Mouse (Mus musculus): Measurements from ENCODE around the gene Stx12. TPM values are rescaled to one million over a fixed set of nuclear protein-coding genes. Genes with fewer than 3 reads are reported as not detected.

Gene Stx12
- total RNA-seq, 1 experiment from 2014 or later: 49.7 TPM

DNA sequence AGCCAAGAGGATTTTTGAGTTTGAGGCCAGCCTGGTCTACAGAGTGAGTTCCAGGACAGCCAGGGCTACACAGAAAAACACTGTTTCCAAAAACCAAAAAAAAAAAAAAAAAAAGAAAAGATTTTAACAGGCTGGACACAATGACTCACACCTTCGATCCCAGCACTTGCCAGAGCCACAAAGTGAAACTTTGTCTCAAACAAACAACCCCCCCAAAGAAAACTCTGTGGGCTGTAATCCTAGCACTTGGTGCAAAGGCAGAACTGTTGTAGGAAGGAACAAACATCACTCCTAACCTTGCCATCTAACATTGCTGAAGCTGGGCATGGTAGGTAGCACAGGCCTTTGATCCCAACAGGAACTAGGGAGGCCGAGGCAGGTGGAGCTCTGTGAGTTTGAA lies 19.5 kb downstream of the Stx12 start:
- no peak for DNase-seq

DNA sequence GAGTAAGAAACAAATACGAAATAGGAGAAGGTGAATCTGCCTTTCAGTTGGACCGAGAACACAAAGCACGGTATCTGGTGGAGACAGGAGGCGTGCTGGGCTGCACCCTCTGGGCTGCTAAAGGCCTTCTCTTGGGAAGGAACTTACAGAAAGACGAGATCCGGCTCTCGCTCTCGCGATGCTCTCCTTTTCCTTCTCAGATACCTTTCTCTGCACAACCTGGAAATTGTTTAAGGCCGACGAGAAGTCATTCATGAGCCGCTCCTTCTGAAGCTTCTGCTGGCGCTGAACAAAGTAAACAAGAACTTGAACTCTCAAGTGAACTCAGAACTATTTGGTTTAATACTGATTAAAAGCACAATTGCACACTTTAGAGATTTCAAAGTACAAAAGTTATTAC lies 21.3 kb downstream of the Stx12 start:
- no peak for DNase-seq

DNA sequence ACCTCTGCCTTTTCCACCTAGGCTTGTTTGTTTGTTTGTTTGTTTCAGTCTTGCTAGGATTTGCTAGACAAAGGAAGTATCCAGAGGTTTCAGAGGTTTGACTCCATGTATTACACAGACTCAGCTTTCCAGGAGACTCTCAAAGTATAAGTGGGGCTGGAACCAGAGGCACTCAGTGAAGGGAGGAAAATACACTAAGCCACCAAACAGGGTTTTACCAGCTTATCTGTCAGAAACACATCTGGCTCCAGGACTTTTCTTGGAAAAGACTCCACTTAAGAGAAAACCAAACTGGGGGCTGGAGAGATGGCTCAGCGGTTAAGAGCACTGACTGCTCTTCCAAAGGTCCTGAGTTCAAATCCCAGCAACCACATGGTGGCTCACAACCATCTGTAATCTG lies 23.4 kb downstream of the Stx12 start:
- no peak for DNase-seq

DNA sequence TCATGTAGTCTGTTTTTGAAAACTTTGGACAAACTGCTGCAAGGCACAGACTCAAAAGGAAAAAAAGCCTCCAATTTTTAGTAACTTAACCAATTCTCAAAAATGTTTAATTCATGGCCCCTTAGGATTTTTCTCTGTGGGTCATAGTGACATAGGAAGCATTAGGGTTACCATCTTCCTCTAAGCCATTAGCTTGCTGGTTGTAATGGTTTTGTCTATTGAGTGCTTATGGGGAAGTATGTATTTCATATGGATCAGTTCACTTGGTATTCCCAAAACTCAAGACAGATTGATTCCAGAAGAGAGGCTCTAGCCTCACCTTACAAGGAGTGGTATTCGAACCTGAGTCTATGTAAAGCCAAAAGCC lies 40.6 kb downstream of the Stx12 start:
- no peak for DNase-seq

DNA sequence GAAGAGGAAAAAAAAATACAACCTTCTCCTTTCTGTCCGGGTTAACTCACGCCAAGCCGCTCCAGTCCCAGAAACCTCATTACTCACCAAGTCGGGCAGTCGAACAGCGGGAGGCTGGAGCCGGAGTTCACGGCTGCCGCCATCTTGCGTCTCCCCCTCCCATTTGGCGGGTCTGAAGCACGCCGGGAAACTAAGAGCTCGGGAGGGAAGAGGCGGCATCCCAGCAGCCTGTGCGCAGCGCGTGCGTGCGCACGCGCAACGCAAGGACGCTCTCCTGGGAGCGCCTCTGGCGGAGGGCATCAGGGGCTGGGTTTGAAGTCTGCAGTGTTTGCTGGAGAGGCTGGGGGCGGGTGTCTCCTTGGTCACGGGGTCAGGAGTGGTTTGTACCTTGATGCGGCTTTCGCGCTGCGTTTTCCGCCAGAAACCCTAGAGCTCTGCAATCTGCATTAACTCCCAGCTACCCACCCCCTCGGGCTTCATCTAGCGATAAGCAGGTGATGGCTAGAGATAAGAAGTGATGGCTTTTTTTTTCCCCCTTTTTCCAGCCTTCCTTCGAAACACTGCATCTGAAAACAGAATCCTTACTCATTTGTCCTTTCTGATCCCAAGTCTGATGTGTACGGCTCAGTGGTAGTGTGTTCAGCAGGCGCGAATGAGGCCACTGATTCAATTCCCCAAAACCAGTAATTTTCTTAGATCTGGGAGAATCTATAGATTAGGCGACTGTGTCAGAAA lies 41.2 kb downstream of the Stx12 start, which contains the start of gene Ppp1r8:
Gene Ppp1r8 (minus strand): TSS at position 200 of the 735 bp plus-strand sequence.
- peak; percentile 94 for DNase-seq

DNA sequence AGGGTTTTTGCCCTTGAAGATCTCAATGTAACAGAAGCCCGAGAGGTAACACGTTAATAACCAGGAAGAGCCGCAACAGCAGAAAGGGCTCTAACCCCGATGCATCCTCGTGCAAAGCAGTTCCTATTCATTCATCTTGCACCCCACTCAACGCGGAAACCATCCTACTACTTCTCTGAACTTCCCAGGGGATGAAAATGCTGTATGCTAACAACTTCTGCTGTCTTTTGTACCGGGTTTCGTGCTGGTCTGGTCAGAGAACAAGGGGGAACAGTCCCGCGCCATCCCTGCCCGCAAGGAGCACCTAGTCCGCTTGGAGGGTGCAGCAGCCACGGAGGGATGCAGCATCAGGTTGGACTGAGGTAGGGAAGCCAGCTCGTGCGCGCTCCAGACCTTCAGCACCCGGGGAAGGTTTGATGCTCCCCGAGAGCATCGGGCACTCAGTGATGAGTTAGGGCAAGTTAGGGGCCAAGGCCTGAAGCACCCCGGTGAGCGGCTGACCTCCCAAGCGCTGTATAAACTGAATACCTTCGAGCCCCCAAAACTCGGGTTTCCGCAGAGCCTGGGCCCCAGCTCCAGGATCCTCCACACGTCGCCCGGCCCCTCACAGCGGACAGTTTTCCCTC lies 41.9 kb downstream of the Stx12 start:
- peak; percentile 40 for DNase-seq

DNA sequence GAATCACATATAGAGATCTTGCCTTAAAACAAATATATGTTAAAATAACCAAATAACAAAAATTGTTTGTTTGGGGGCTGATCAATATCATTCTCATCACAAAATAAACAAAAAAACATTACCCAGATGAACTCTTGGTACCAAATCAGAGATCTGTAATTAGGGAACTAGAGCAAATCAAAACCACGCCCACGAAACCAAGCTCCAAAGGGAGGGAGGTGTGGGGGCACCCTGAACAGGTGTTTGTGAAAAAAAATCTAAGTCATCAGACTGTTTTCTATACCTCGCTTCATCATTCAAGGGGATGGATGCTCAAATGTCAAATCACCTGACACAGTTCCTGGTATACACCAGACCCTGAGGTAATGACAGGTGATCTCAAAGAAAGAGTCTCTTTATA lies 42.8 kb downstream of the Stx12 start:
- DNase-seq: no peak

DNA sequence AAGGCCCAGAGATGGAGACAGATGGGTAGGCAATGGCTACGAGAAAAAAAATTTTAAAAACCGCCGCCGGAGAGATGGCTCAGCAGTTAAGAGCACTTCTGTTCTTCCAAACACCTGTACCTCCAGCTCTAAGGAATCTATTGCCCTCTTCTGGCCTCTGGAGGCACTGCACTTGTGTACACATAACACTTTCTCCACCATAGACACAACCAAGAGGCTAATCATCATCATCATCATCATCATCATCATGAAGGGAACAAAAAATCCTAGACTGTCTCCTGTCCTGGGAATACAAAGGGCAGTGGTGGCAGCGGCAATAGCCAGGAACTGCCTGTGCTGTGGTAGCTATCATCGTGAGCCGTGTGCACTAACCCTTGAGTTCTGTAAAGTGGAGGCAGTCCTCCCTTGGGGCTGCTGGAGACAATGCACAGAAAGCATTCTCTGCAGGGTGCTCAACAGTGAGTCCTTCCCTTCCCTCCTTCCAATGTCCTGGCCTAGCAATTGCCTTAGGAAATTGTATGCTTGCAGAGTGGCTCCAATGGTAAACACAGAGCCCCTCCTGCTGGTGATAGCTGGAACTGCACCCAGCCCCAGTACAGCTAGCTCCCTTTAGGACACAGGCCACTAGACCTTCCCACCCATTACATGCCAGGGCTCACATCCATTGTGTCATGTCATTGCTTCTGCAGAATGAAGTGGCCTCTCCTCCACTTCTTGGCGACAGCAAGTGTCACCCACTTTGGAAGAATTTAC lies 60.5 kb downstream of the Stx12 start:
- DNase-seq: peak; percentile 85

DNA sequence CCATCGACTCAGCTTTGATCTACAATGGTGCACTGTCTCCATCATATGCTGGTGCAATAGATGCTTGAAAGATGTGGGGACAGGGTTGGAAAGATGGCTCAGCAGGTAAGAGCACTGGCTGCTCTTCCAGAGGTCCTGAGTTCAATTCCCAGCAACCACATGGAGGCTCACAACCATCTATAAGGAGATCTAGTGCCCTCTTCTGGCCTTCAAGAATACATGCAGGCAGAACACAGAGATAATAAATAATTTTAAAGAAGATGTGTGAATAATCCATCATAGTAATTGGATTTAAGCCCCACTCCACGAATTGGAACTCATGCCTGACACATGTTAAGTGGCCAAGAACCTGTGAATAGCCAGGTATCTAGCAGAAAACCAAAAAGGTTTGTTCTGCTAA lies 65.9 kb downstream of the Stx12 start:
- DNase-seq: no peak

DNA sequence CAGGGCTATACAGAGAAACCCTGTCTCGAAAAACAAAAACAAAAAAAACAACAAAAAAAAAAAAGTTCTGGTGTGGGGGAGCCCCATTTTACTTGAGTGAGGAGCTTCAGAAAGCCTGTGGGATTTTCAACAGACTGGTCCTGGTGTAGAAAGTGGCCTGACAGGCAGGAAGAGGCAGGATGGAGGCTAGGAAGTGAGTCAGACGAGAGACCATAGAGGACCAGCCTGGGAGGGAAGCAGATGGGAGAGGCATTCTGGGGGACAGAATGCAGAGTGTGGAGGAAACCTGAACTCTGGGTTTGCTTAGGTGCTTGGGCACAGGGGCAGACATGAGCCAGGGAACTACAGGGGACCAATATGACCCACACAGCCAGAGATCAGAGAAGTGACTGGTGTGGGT lies 67.5 kb downstream of the Stx12 start:
- DNase-seq: no peak

DNA sequence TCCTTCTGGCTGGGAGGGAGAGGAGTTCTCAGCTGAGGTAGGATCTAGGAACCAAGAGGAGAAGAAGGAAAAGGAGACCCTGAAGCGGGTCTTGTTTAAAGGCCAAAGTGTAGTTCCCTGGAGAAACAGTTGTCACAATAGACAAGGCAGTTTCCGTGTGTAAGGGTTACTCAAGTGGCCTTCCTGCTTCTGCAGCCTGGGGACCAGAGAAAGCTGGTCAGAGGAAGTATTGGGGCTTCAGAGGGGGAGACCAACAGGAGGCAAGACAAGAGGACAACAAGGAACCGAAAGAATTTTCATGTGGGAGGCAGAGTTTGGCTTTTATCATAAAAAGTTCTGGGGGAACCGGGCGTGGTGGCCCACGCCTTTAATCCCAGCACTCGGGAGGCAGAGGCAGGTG lies 67.9 kb downstream of the Stx12 start:
- DNase-seq: no peak

DNA sequence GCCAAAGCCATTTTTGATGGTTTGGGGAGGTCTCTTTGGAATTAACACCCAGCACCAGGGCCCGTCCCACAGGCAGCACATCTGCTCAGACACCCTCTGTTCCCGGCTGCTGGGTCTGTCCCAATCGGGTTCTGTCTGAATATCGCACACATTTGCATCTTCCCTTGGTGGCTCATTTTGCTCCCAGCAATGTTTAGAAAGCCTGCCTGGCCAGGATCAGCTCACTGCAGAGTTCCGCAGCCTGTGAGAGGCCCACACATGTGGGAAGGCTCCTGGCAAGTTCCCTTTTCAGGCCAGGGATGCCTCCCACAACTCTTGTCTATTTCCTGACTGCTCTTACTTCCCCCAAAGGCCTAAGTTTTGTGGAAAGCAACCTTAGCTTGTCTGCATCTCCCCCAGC lies 74.7 kb downstream of the Stx12 start:
- DNase-seq: no peak

DNA sequence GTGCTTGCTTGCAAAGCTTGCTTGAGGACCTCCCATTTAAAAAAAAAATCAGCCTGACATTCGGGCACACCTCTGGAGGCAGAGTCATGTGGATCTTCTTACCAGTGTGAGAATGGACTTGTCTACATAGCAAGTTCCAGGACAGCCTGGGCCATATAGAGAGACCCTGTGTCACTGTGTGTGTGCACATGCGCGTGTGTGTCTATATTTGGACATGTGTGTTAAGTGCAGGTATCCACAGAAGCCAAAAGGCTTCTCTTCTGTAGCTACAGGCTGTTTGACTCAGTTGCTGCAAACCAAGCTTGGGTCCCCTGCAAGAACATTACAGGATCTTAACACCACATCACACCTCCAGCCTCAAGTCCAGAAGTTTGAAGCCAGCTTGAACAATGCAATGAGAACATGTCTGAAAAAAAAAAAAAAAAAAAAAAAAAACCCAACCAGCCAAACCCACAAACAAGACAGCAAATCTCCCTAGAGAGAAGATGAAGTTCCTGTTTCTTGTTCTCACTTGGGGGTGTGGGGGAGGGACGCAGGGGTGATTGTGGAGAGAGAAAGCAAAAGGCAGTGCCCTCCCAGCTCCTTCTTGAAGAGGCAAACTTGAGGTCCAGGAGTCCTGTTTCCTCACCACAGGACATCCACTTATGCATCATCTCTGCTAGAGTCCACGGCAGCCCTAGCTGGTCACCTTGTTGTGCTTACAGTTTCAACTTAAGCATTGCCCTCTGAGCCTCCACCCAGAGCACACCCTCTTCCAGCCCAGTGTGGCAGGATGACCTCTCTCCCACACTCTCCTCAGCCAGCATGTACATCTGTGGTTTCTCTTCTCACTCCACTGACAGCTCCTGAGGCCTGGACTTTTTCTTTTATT lies 76.3 kb downstream of the Stx12 start:
- no peak for DNase-seq

DNA sequence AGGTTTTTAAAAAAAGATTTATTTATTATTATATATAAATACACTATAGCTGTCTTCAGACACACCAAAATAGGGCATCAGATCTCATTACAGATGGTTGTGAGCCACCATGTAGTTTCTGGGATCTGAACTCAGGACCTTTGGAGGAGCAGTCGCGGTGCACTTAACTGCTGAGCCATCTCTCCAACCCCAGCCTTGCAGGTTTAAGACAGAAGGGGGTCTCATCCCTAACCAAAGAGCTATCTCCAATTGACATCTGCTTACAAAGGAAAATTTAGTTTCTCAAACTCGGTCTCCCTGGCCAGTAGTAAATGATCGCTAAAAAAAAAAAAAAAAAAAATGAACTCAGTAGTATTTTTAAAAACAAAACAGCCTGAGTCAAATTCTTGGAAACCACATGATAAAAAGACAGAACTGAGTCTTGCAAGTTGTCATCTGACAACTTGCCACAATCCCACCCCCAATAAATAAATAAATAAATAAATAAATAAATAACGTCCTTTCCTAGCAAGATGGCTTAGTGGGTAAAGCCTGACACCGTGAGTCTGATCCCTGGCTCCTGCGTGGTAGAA lies 77.6 kb downstream of the Stx12 start:
- DNase-seq: no peak

DNA sequence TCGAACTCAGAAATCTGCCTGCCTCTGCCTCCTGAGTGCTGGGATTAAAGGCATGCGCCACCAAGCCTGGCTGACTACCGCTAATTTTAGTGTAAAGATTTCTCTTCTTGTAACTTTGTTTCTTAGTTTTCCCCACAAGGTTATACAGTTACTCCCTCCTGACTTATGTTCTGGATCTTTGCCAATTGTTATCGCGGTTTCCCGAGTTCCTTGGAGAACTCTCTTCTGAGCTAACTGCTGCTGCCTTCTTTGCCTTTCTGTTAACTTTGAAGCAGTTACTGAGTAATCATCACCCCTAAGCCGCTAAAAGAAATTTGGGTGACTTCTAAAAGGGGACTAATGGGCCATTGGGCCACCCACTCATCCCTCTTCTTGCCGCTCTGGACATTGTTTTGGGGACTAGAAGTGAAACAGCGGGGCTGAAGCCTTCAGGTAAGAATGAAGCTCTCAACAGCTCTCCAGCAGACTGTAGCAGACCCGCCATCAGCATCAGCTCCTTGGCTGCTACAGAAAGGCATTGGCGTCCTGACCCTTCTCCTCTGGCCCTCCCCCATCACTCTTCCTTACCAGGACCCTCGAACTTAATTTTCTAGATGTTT lies 78.6 kb downstream of the Stx12 start:
- no peak for DNase-seq

DNA sequence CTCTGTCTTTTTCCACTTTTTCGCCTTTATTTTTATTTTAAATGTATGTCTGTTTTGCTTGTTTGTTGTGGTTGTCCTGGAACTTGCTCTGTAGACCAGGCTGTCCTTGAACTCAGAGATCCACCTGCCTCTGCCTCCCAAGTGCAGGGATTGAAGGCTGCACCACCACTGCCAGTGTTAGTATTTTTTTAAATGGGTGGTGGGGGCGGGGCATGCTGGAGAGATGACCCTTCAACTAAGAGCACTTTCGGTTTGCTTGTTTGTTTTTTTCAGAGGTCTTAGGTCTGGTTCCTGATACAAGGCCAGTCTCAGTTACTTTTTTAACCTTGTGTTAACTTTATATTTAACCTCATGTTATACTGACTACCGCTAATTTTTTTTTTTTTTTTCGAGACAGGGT lies 79.2 kb downstream of the Stx12 start:
- no peak for DNase-seq

DNA sequence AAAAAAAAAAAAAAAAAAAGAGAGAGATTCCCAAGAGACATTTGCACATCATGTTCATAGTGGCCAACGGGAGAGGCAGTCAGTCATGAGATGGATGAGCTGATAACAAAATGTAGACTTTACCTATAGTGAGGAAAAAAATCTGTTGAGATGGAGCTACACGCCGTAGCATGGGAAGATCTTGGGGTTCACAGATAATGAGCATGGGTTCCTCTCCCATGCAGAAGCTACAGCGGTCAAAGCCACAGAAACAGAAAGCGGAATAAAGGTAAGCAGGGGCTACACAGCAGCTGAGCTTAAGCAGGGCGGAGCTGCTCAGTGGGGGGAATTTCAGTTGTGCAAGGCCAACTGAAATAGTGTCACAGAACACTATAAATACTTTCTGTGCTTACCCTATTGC lies 80.0 kb downstream of the Stx12 start:
- no peak for DNase-seq

DNA sequence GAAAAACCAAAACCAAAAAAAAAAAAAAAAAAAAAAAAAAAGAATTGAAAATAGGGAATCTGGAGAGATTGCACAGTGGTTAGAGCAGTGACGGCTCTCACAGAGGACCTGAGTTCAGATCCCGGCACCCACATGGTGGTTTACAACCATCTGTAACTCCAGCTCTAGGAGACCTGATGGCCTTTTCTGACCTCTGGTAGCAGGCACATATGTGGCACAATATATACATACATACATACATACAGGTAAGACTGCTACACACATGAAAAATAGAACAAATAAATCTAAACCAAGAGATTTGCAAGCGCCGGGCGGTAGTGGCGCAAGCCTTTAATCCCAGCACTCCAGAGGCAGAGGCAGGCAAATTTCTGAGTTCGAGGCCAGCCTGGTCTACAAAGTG lies 80.4 kb downstream of the Stx12 start:
- no peak for DNase-seq

All from adrenal gland, postnatal 14 days (tissue).